Mouse (Mus musculus) regulatory T cell (primary cell): ENCODE measurements around the gene Sgms1.

ENCODE experiments used
- in situ Hi-C: fragments of 300-600 bp; cut with MboI, MseI; formaldehyde crosslinking; loops from one replicate; pipeline ENCODE4 v1.15.1; 2025; ENCODE audit warnings: high pct_unique_total_duplicates

The Sgms1 gene

DNA sequence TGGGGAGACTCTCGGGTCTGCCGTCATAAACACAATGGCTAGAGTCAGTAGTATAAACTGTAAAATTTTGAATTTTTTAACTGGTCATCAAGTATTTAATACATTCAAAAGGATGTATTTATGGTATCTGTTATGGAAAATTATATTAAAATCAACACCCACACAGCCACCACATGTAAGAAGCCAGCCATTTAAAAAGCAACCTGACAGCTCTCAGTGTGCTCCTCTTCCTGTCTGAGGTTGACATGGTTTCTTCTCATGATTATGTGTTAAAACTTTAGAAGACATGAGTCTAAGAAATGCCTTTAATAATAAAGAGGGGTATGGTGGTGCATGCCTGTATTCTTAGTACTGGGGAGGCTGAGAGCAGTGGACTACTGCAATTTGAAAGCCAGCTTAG lies 172.8 kb downstream of the Sgms1 start:
- in situ Hi-C loops = loop anchor here (5.0 kb wide), 1 partner anchor 36 kb away; no protein-coding TSS in a partner anchor

DNA sequence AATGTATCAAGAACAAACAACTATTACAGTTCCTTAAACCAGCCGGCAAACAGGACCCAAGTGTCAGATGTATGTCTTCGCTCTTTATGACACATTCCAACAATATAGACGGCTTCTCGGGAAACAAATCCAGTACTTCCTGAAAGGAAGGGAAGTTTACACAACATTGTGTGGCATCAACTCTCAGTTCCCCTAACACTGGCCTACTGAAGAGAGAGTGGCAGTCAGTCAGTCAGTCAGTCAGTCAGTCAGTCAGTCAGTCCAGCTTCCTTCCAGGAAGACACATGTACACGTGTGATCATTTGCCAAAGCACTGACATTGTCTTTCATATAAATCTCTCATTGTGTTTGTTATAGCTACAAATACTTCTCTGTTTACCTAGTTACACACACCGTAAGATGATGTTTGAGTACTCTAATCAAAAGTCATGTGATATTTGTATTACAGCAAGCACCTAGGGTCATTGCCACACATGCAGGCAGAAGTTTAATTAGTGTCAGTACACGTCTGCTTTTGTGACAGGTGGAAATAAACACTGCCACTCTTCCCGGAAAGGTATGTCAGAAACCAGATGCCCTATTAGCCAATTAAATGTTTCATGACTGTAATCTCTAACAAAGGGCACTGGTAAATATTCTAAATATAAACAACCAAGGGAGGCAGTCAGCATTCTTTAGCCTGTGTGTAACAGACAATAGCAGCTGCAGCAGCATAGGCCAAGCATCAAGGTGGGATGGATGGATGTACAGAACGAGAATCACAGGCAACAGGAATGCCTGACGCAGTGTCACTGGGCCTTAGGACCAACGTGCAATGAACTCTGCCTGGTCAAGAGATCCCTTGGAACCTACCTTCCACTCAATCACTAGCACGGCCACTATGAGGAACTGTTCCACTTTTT lies 174.4 kb downstream of the Sgms1 start:
- in situ Hi-C loops = loop anchor here (5.0 kb wide), 1 partner anchor 37 kb away; no protein-coding TSS in a partner anchor

- in situ Hi-C loops = no loop called here
Measured at GRCm38 (mm10) chr19:32213577-32213976, 175.9 kb downstream of the Sgms1 start.

GRCm38 (mm10) chr19:32211293-32211585 lies 178.3 kb downstream of the Sgms1 start:
- in situ Hi-C loops = no loop called here

DNA sequence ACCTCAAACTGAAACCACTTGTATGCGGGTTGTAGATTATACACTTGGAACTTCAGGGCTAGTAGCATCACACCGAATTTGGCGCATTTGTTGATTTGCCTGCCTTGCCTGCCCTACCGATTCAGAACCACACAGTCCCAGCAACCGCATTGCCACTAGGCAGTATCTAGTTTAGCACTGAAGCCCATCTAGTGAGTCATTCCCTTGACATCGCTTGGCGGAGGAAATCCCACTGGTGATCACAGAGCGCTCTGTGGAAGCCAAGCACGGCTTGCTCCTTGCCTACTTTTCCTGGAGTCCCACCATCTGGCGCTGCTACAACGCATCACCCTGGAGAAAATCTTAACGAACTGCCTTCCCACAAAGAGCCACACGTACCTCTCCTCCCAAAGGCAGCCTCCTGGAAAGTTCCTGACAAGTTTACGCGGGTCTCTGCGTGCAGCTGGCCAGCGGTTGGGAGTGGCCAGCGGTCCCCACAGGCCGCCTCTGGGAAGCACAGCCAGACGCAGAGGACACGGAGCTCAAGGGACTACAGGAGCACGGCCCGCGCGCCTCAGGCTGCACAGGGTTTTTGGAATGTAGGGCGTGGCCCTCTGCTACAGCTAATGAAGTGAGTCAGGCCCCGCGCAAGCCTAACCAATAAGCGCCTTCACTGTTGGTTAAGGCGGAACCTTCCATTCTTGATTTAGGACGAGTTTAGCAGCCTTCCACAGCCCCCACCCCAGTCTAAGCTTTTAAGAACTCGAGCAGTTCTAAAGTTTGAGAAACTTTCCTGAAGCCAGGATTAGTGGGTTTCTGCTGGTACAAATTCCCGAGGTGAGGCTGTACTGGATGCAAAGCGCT lies 178.8 kb downstream of the Sgms1 start:
- in situ Hi-C loops = no loop called here

- in situ Hi-C loops = no loop called here
Measured at GRCm38 (mm10) chr19:32210099-32210449, 179.4 kb downstream of the Sgms1 start.

GRCm38 (mm10) chr19:32202131-32203114 lies 187.1 kb downstream of the Sgms1 start:
- in situ Hi-C loops = no loop called here

DNA sequence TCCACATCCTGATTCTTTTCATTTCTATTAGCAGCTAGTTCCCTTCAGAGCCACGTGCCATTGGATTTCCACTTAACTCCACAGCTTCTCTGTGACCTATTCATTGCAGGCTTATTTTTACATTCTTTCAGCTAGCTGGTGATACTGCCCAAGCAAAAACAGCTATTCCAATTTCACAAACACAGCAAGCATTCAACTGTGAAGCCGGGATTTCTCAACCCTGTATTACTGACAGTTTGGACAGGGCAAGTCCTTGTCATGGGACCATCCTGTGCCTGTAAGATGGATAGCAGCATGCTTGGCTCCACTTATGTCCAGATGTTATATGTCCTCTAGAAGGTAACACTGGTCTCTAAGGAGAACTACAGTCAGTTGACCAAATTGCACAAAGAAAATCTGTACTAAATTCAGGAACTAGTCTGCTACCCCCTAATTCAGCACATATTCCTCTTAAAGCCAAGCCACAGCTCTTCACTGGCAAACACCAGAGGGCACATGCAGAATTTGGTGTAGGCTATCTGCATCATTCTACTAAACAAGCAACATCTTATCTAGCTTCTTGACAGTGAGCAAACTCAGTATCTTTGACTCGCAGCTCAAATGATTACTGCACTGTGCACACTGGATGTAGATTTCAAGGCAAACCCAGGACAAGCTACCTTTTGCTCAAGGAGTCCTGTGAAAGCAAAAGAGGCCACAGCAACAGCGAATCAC lies 189.5 kb downstream of the Sgms1 start:
- in situ Hi-C loops = no loop called here

GRCm38 (mm10) chr19:32199133-32199532 lies 190.4 kb downstream of the Sgms1 start:
- in situ Hi-C loops = no loop called here

DNA sequence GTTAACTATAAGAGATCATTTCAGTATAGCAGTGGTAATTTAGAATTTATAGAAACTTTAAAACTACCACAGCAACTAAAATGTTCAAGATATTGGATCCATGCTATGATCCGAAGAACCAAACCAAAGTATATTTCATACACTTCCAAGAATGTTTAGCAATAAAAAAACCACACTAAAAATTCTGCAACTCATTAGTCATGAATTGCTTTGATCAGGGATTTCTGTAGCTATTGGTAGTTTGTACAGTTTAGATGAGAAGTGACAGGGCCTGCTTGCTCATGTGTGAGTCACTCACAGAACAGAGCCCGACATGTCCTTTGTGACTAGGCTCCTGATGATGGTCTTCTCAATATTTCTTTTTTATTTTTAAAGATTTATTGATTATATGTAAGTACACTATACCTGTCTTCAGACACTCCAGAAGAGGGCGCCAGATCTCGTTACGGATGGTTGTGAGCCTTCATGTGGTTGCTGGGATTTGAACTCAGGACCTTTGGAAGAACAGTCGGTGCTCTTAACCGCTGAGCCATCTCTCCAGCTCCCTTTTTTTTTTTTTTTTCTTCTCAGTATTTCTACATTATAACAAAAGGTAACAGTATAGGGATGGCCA lies 190.9 kb downstream of the Sgms1 start:
- in situ Hi-C loops = no loop called here

- in situ Hi-C loops = no loop called here
Measured at GRCm38 (mm10) chr19:32196976-32197819, 192.3 kb downstream of the Sgms1 start.

- in situ Hi-C loops = no loop called here
Measured at GRCm38 (mm10) chr19:32196222-32196621, 193.3 kb downstream of the Sgms1 start.

GRCm38 (mm10) chr19:32194863-32195262 lies 194.7 kb downstream of the Sgms1 start:
- in situ Hi-C loops = no loop called here

DNA sequence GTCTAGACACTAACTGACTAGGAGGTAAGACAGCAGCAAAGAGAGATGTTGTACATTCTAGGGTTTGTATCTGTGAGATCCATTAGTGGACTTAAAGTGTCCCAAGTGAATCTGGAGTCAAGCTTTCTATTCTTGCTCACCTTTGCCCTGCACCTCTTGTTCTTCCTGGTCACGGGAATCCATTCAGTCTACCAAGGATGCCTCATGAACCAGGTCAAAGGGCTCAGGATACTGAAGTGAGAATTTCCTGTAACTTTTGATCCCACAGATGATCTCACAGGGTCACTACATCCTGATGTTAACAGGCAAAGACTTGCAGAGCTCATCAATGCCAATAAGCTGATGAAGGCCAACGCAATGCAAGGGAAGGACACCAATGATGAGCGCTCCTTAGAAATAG lies 195.4 kb downstream of the Sgms1 start:
- in situ Hi-C loops = no loop called here

DNA sequence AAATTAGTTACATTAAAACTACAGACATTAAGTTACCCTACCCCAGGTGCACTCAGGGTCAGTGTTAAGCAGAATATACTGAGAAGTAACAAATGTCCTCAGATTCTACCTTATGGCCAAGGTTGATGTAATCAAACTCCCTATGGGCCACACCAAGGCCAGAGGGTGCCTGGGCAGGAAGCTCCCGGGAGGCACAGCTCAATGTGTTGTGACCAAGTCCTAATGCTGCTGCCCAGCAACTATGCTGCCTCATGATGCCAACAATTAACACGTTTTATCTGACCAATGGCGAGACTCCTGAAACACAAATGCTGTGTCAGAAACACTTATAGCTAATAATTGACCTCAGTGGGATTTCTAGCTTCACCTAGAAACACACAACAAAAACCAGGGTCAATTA lies 197.9 kb downstream of the Sgms1 start:
- in situ Hi-C loops = no loop called here

DNA sequence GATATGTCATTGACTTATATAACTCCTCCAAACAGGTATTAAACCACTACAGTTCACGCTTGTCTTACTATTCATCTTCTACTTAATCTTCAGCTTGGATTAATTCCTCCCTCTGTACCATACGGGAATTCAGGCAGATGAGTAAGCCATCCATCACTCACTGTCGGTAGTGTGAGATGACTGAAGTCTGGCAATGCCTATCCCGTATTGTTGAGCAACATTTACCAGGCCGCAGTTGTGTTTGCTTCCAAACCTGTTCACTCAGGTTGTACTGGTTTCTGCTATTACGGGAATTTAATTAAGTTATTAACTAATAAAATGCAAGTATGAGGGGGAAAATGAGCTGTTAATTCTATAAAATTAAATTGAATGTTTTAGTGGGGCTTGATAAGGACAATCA lies 199.6 kb downstream of the Sgms1 start:
- in situ Hi-C loops = no loop called here

- in situ Hi-C loops = no loop called here
Measured at GRCm38 (mm10) chr19:32189036-32189436, 200.5 kb downstream of the Sgms1 start.

- in situ Hi-C loops = no loop called here
Measured at GRCm38 (mm10) chr19:32186594-32187092, 202.9 kb downstream of the Sgms1 start.

GRCm38 (mm10) chr19:32183005-32183404 lies 206.5 kb downstream of the Sgms1 start:
- in situ Hi-C loops = no loop called here
